Mouse (Mus musculus): ENCODE results near the gene 4933430I17Rik. TPM values are rescaled to one million over a fixed set of nuclear protein-coding genes. Genes with fewer than 3 reads are reported as not detected.

The 4933430I17Rik gene
- total RNA-seq, 2 experiments from 2014 or later: 0.19 to 0.63 TPM

GRCm38 (mm10) chr4:62519849-62520233 lies 5.3 kb upstream of the 4933430I17Rik start, which contains the start of gene Alad:
Gene Alad, minus strand, starts transcription at chr4:62519918.
- peak within 1 kb of the TSS; percentile 88 for H3K27ac ChIP-seq
- peak within 1 kb of the TSS; percentile 56 for H3K4me3 ChIP-seq
- peak; percentile 81 to 82 for DNase-seq (ENCODE audit: extremely low spot score in 1 of 2, low spot score in 2 of 2)
- intact Hi-C loops (cut with DNase I): loop anchor here (5.0 kb wide), 2 partner anchors 63 to 113 kb away; partner anchors contain the start of genes Cdc26 and Prpf4
- no peak; the same call in 1 of the 2 replicates for TF ChIP-seq CTCF (IDR thresholded peaks at IDR 0.05)

- no peak for DNase-seq (ENCODE audit: extremely low spot score in 1 of 2, low spot score in 2 of 2)
- H3K4me3 ChIP-seq: no peak overlapping the region
- intact Hi-C loops (cut with DNase I): no loop called here
- H3K27ac ChIP-seq: no peak overlapping the region
- no peak for TF ChIP-seq CTCF (IDR thresholded peaks at IDR 0.05)
Observed at GRCm38 (mm10) chr4:62520892-62521400, 4.2 kb upstream of the 4933430I17Rik start.

GRCm38 (mm10) chr4:62525489-62525811 lies 281 bp downstream of the 4933430I17Rik start:
- DNase-seq (ENCODE audit: extremely low spot score in 1 of 2, low spot score in 2 of 2): no peak
- H3K27ac ChIP-seq: no peak overlapping the region

GRCm38 (mm10) chr4:62526256-62526655 lies 1.1 kb downstream of the 4933430I17Rik start:
- intact Hi-C loops (cut with DNase I): no loop called here
- no peak for TF ChIP-seq CTCF (IDR thresholded peaks at IDR 0.05)
- Histone ChIP-seq H3K4me3 (no peak overlapping the region), H3K27ac (no peak overlapping the region)
- DNase-seq (ENCODE audit: extremely low spot score in 1 of 2, low spot score in 2 of 2): no peak

More at GRCm38 (mm10) chr4:62525489-62525811, 281 bp downstream of the 4933430I17Rik start:
- no peak for TF ChIP-seq CTCF (IDR thresholded peaks at IDR 0.05)
- H3K4me3 ChIP-seq: peak overlapping the region; percentile 97
- intact Hi-C loops (cut with DNase I): loop anchor here (1.0 kb wide), 1 partner anchor 23 kb away; no protein-coding TSS in a partner anchor

GRCm38 (mm10) chr4:62527655-62528054 lies 2.5 kb downstream of the 4933430I17Rik start:
- no peak for DNase-seq (ENCODE audit: extremely low spot score in 1 of 2, low spot score in 2 of 2)
- Histone ChIP-seq H3K4me3 (no peak overlapping the region), H3K27ac (no peak overlapping the region)
- intact Hi-C loops (cut with DNase I): no loop called here
- TF ChIP-seq CTCF (IDR thresholded peaks at IDR 0.05): no peak

GRCm38 (mm10) chr4:62533729-62534128 lies 8.6 kb downstream of the 4933430I17Rik start:
- Histone ChIP-seq H3K4me3 (no peak overlapping the region), H3K27ac (no peak overlapping the region)
- intact Hi-C loops (cut with DNase I): no loop called here
- TF ChIP-seq CTCF (IDR thresholded peaks at IDR 0.05): no peak
- no peak for DNase-seq (ENCODE audit: extremely low spot score in 1 of 2, low spot score in 2 of 2)

- intact Hi-C loops (cut with DNase I): no loop called here
- no peak for DNase-seq (ENCODE audit: extremely low spot score in 1 of 2, low spot score in 2 of 2)
- TF ChIP-seq CTCF (IDR thresholded peaks at IDR 0.05): no peak
Observed at GRCm38 (mm10) chr4:62541802-62542201, 16.6 kb downstream of the 4933430I17Rik start.

GRCm38 (mm10) chr4:62543782-62544181 lies 18.6 kb downstream of the 4933430I17Rik start:
- intact Hi-C loops (cut with DNase I): no loop called here

More at GRCm38 (mm10) chr4:62541802-62542201, 16.6 kb downstream of the 4933430I17Rik start:
- no peak overlapping the region for H3K4me3 ChIP-seq
- no peak overlapping the region for H3K27ac ChIP-seq

GRCm38 (mm10) chr4:62544801-62545200 lies 19.6 kb downstream of the 4933430I17Rik start:
- no peak overlapping the region for H3K4me3 ChIP-seq
- no peak for DNase-seq (ENCODE audit: extremely low spot score in 1 of 2, low spot score in 2 of 2)
- intact Hi-C loops (cut with DNase I): no loop called here
- no peak overlapping the region for H3K27ac ChIP-seq
- no peak for TF ChIP-seq CTCF (IDR thresholded peaks at IDR 0.05)

More at GRCm38 (mm10) chr4:62543782-62544181, 18.6 kb downstream of the 4933430I17Rik start:
- Histone ChIP-seq H3K27ac (no peak overlapping the region), H3K4me3 (no peak overlapping the region)
- no peak for TF ChIP-seq CTCF (IDR thresholded peaks at IDR 0.05)
- no peak for DNase-seq (ENCODE audit: extremely low spot score in 1 of 2, low spot score in 2 of 2)

- no peak for TF ChIP-seq CTCF (IDR thresholded peaks at IDR 0.05)
- intact Hi-C loops (cut with DNase I): loop anchor here (10.0 kb wide), 1 partner anchor 573 kb away; no protein-coding TSS in a partner anchor
- DNase-seq (ENCODE audit: extremely low spot score in 1 of 2, low spot score in 2 of 2): no peak
- no peak overlapping the region for H3K27ac ChIP-seq
- no peak overlapping the region for H3K4me3 ChIP-seq
Observed at GRCm38 (mm10) chr4:62551966-62552365, 26.8 kb downstream of the 4933430I17Rik start.

- TF ChIP-seq CTCF (IDR thresholded peaks at IDR 0.05): no peak
- Histone ChIP-seq H3K27ac (no peak overlapping the region), H3K4me3 (no peak overlapping the region)
- intact Hi-C loops (cut with DNase I): loop anchor here (10.0 kb wide), 1 partner anchor 567 kb away; no protein-coding TSS in a partner anchor
- DNase-seq (ENCODE audit: extremely low spot score in 1 of 2, low spot score in 2 of 2): no peak
Observed at GRCm38 (mm10) chr4:62557436-62557835, 32.3 kb downstream of the 4933430I17Rik start.

GRCm38 (mm10) chr4:62559797-62560329 lies 34.7 kb downstream of the 4933430I17Rik start, which contains the start of gene Rgs3:
Gene Rgs3, plus strand, starts transcription at chr4:62559847.
- Histone ChIP-seq H3K4me3 (no peak within 1 kb of the TSS), H3K27ac (no peak within 1 kb of the TSS)
- TF ChIP-seq CTCF (IDR thresholded peaks at IDR 0.05): no peak
- DNase-seq (ENCODE audit: extremely low spot score in 1 of 2, low spot score in 2 of 2): no peak
- intact Hi-C loops (cut with DNase I): loop anchor here (10.0 kb wide), 1 partner anchor 565 kb away; no protein-coding TSS in a partner anchor

Data from left cerebral cortex, adult 2 months (tissue).